Mouse (Mus musculus): ENCODE data around the gene Dcaf17.

DNA sequence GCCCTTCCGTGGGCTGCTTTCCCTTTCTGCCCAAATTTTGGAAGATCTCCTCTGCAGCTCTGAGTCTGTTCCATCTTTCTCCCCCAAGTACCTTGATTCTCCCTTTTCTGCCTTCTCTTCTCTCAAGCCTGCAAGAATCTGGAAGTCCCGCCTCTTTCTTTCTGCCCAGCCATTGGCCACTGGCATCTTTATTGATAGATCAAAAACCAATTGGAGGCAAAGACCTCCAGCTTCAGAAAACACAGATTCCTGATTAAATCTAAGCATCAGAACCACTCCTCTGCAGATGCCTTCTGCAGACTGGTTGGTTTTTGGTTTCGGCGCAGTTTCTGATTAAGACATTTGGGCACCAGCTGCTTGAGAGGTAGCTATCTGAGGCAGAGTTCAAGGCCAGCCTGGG is 85.5 kb downstream of the Dcaf17 start:
- TF ChIP-seq POLR2A (IDR thresholded peaks at IDR 0.05; ENCODE audit: extremely low read depth, insufficient read depth, low read length) (no peak), CTCF (IDR thresholded peaks at IDR 0.05; ENCODE audit: extremely low read depth, insufficient read depth, low read length) (no peak)
